Mouse (Mus musculus) MEL-GATA-1-ER (cell line): ENCODE data around the gene Myo3b.

Experiments
- DNase-seq: peaks from one replicate; pipeline ENCODE4 v3.0.0-alpha.2; 2012; ENCODE audit warnings: low read depth; ENCODE audit errors: extremely low read depth

The Myo3b gene

DNA sequence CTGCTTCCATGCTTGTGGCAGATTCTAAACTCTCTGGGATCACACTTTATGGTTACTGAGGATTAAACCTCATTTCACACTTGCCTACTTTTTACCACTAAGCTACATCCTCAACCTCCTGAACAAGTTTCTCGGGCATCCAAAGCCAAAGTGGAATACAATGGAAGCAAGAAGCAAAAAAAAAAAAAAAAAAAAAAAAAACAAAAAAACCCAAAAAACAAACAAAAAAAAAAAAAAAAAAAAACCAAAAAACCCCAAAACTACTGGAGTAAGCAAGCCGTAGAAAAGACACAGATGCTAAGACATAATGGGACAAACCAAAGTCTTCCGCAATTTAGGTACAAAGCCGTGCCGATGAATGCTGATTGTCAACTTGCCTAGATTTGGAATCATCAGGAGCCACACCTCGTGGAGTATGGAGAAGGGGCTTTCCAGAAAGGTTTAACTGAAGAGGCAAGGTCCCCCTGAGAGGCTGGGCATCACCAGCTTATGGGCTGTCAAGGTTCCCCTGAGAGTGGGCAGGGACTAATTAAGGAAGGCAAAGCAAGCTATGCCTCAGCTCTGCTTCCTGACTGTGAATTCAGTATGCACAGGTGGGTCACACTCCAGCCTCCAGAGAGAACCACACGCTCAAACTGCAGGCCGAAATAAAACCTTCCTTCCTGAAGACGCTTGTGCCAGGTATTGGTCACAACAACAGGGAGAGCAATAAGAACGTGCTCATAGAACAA lies 313.7 kb downstream of the Myo3b start:
- DNase-seq = no peak

- DNase-seq = no peak
Measured at GRCm38 (mm10) chr2:70354056-70354455, 315.1 kb downstream of the Myo3b start.

DNA sequence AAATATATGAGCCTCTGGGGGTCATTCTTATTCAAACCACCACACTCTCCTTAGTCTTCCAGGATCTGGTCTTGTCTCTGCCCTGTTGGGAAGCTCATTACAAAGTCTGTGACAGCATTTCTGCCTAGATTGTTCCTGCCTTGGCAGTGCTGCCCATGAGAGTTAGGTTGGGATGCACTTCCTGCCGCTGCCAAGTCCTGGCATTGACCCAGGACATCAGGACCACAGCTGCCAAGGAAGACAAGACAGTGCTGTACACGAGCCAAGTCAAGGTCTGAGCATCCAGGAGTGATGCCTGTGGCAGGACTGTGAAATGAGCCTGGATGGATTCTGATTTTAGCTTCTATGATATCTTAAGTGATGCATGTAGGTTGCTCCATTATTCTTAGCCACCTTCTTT lies 316.1 kb downstream of the Myo3b start:
- DNase-seq = no peak

- no peak for DNase-seq
Measured at GRCm38 (mm10) chr2:70369421-70369820, 330.5 kb downstream of the Myo3b start.

DNA sequence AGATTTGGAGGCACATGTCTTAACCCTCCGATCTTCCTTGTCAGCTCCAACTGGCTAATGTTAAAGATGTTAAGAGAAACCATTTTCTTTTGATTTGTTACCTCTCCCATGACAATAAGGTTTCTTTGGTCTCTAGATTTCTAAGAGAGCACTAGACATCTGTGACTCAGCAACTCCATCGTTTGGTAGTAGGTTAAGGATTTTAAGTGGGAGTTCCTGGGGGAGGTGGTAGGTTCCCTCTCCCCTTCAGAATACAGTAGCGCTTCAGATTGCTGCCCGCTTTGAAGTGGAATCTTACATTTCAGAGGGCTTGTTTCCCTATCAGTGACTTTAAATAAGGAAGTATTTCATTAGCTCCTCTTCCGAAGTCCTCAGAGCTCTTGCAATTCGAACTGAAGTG lies 340.4 kb downstream of the Myo3b start:
- DNase-seq = no peak

- DNase-seq = no peak
Measured at GRCm38 (mm10) chr2:70379939-70380338, 341.0 kb downstream of the Myo3b start.

- no peak for DNase-seq
Measured at GRCm38 (mm10) chr2:70388645-70389044, 349.7 kb downstream of the Myo3b start.

GRCm38 (mm10) chr2:70389162-70389561 lies 350.2 kb downstream of the Myo3b start:
- DNase-seq = no peak

- DNase-seq = no peak
Measured at GRCm38 (mm10) chr2:70397734-70398276, 358.9 kb downstream of the Myo3b start.

DNA sequence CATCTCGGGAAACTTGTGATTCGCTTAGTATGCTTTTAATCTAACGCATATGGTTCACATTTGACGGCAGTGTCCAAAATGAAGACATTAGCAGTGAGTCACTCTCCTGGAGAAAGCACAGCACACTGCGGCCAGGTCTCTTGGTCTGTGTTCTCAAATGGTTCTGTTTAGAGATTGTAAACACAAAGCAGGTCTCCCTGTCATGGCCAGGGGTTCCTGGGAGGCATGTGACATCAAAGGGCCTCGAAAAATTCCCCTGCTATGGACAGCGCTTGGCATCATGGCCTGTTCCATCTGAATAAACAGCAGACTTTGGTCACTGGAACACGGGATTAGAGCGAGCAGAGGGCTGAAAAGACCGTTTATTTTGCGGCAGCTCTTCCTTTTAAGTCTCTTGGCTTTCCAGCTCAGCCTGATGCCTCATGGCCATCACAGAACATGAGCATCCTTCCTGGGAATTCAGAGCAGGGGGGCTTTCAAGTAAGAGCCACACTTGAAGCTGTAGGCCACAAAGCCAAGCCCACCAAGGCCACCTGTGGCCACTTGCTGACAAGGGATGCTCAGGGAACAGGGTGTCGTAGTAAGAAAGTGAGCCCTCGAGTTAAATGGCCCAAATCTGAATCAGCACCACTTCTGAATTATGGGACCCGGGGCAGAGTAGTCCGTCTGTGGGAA lies 360.7 kb downstream of the Myo3b start:
- no peak for DNase-seq

DNA sequence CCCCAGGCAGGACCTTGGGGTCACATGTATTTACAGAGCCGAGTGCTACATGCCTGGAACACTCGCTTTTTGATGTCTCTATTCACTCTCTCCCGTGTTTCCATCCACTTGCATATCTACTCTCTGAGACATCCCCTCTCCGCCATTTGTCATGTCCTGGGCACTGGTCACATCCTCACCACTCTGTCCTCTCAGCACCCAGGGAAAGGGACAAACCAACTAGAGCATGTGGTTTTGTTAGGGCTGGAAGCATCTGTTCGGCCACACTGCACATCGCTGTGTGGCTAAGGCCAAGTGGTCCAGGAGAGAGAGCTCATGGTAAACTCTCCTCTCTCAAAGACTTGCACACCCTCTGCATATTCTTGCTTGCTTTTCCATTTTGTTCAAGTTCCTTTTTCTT lies 361.4 kb downstream of the Myo3b start:
- no peak for DNase-seq

DNA sequence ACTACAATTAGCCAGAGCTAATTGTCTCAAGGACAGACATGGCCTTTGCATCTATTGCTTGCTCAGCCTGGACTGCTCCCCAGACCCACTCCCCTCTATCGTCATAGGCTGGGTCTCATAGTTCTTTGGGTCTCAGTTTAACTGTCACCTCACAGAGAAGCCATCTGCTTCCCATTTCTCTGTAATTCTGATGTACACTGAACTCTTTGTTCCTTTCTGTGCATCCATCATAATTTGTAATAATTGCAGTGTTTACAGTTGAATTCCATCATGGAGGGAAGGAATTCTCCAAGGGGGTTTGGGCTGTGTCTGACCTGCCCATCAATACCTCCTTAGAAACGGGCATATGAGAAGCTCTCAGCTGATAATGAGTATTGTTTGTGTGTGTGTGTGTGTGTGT lies 365.4 kb downstream of the Myo3b start:
- DNase-seq = no peak

DNA sequence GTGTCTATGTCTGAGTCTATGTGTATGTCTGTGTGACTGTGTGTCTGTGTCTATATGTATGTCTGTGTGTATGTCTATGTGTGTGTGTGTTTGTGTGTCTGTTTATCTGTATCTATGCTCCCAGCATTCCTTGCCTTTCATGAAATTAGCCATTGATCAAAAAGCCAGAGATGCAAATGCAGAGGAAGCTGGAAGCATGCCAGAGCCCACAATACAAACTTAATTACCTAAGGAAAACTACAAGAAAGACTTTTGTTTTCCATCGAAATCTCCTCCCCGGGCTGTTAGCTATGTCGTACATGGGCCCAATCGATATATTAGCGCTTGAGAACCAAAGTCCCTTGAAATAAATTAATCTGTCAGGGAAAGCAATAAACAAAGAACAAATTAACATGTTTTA lies 367.9 kb downstream of the Myo3b start:
- no peak for DNase-seq

DNA sequence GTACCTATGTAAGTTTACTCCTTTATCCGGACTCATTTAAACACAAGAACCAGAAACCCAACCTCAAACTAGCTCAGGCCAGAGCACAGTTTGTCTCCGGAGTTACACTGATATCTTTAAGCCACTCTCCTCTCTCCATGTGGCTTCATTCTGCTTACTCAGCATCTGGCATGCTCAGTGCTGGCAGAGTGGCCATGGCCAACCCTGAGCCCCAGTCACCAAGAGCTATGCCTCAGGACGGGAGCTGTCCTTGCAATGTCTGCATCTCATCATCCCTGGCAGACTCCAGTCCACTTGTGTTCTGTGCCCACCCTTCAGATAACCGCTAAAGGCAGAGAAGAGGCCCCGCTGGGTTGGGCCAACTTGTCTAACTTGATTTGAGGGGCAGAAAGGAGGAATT lies 368.8 kb downstream of the Myo3b start:
- DNase-seq = no peak

- no peak for DNase-seq
Measured at GRCm38 (mm10) chr2:70410298-70410885, 371.5 kb downstream of the Myo3b start.

GRCm38 (mm10) chr2:70412315-70412714 lies 373.4 kb downstream of the Myo3b start:
- no peak for DNase-seq

- no peak for DNase-seq
Measured at GRCm38 (mm10) chr2:70414386-70414785, 375.5 kb downstream of the Myo3b start.

DNA sequence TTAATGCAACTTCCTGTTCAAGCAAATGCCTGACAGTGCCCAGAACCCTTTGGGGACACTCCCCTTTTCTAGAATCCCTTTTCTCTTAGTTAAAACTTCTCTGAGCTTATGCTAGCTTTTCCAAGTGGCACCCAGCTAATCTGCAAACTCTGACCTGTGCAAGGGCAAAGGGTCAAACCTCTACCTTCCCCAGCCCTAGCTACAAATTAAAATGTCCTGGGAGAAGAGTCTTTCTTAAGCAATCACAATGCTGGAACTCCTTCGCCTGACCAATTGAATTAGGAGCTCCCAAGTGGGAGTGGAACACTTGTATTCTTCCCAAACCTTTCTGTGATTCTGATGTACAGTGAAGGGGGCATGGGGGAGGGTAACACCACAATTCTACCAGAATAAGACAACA lies 376.6 kb downstream of the Myo3b start:
- no peak for DNase-seq

DNA sequence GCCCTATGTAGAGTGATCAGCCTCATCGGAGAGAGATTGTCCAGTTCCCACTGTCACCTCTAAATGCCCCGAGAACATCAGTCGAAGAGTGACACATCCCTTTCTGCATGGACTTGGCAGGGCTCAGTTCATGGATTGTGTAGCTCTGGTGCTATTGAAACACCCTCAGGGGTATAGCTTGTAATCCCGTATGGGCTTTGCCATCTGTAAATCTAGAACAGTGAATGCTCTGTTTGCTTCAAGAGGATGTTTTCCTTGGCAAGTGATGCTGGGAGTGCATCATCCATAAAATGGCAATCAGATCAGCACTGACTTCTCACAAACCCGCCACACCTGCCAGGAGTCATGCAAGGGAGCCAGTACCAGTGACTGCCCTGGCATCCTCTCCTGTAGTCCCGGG lies 380.4 kb downstream of the Myo3b start:
- DNase-seq = no peak

GRCm38 (mm10) chr2:70421144-70421874 lies 382.4 kb downstream of the Myo3b start:
- no peak for DNase-seq

GRCm38 (mm10) chr2:70425611-70426010 lies 386.7 kb downstream of the Myo3b start:
- DNase-seq = no peak

DNA sequence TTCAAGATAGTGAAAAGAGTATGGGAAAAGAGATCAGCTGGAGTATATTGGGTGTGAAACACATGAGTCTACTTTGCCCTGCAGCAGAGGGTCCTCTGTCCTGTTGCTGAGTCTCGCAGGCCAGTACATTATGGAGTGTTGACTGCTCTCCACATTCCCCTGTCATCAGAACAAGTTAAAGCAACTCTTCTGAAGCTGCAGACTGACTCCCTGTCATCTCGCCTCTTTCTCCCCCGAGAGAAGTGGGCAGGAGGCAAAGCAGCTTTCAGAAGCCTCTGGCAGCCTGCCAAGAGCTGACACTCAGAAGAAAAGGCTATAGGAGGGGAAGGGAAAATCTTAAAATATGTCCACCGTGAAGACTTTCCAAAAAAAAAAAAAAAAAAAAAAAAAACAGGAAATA lies 404.1 kb downstream of the Myo3b start:
- no peak for DNase-seq
